Mouse (Mus musculus): ENCODE data around the gene Phc2.

Gene Phc2

GRCm38 (mm10) chr4:128742379-128742970 lies 88.0 kb downstream of the Phc2 start:
- no peak for DNase-seq (ENCODE audit: low spot score)

GRCm38 (mm10) chr4:128743031-128743626 lies 88.6 kb downstream of the Phc2 start:
- DNase-seq (ENCODE audit: low spot score), result no peak

DNA sequence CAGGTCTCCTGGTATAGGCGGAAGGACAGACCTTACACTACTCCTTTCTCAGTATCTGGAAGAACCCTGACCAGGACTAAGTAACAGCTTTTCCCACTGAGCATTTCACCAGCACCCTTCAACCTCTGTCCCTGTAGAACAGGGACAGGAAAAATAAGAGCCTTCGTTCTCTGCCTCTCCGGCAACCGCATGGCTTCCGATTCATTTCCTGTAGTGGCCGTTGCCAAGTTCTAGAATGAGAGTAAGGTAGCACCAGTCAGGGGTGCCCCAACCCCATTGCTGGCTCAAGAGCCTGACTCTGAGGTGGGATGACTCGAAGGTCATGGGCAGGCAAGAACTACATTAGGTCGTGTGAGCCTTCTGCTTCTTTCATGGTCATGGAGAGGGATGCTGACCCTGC lies 90.7 kb downstream of the Phc2 start:
- DNase-seq (ENCODE audit: low spot score), result no peak

DNA sequence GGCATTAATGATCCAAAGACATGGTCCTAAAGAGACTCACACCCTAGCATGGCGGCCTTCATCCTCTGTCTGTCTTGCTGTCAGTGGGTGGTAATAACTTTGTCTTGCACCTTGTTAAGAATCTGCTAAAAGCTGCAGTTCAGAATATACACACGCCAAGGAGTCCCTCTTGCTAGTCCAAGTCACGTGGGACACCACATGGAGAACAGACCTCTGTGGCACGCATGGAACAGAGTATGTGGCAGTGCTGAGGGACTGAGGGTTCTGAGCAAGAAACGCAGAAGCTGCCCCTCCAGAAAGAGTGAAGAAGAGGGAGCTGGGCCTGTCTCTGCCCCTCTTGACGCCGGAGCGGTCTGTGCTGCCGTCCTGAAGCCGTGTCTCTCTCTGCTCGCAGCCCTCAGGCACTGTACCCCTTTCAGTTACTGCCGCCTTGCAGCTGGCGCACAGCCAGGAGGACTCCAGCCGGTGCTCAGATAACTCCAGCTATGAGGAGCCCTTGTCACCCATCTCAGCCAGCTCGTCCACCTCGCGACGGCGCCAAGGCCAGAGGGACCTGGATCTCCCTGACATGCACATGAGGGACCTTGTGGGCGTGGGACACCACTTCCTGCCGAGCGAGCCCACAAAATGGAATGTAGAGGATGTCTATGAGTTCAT lies 93.2 kb downstream of the Phc2 start:
- DNase-seq (ENCODE audit: low spot score), result no peak

- no peak for DNase-seq (ENCODE audit: low spot score)
These were observed 93.8 kb downstream of the Phc2 start for GRCm38 (mm10) chr4:128748309-128748708.

DNA sequence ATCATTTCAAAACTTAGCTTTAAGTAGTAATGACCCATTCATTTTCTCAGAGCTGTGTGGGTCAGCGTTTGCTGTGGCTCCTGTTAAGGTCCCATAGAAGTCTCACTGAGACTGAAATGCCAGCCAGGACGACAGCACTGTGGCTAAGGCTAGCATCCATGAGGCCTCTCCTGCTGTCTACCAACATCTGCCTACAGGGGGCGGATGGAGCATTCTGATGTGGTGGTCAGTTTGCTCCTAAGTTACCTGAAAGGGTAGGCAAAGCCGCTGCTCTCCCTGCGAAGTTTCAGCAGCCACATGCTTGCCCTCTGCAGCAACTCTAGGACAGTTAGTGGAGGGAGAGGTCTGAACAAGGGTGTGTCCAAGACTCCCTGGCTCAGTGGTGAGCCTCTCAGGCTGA lies 96.5 kb downstream of the Phc2 start:
- DNase-seq (ENCODE audit: low spot score), result no peak

- DNase-seq (ENCODE audit: low spot score), result no peak
These were observed 97.7 kb downstream of the Phc2 start for GRCm38 (mm10) chr4:128752031-128752757.

- DNase-seq (ENCODE audit: low spot score), result no peak
These were observed 99.1 kb downstream of the Phc2 start for GRCm38 (mm10) chr4:128753571-128753970.

- DNase-seq (ENCODE audit: low spot score), result no peak
These were observed 100.6 kb downstream of the Phc2 start, which contains the start of gene A3galt2 for GRCm38 (mm10) chr4:128755064-128755463. Gene A3galt2, plus strand, starts transcription at chr4:128755364.

DNA sequence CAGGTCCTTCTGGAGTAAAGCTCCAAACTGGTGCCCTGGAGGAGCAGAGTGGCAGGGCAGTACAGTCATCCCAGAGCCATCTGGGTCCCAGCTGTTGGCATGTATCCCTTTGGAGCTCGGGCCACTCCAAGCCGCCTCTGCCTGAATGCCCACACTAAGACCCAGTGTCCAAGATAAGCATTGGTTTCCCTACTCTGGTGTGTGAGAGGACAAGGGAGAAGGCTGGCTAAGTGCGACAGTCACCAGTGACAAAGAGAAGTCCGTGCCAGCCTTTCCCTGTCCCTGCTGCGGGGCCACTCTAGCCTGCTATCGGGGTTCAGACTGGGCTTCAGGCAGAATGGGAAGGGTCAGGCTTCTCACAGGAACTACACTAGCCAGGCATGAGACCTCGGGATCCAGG lies 101.4 kb downstream of the Phc2 start:
- DNase-seq (ENCODE audit: low spot score), result no peak

DNA sequence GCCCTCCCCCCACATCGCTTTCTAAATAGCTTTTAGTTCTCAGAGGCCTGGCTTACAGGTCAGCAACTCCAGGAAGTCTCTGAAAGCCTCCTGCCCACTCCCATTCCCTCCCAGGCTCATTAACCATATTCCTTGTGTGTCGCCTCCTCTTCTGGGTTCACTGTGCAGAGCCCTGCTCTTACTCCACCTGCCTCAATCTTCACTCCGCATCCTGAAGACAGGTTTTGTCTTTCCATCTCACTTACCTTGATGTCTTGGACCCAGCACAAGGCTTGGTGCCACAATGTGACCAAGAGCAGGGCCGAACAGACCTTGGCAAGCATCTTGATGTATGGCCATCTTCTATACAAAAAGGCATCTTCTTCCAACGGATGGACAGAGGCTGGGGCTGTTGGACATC lies 104.7 kb downstream of the Phc2 start:
- DNase-seq (ENCODE audit: low spot score), result no peak

DNA sequence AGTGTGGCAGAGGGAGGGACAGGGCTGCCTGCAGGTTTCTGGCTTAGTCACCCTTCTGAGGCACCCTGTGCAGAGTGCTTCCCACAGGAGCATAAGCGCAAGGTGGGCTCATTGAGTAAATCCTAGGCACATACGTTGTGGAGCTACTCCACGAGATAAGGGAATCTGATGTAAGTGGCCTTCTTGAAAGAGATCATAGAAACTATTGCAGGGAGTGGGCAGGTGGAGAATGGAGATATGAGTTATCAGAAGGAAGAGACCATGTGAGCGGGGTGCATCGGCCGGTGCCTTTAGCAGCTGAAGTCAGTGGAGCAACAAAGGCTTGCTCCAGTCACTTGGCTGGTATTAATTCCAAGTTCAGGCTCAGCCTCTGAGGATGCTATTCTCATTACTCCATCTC lies 105.5 kb downstream of the Phc2 start:
- no peak for DNase-seq (ENCODE audit: low spot score)

GRCm38 (mm10) chr4:128766929-128767328 lies 112.4 kb downstream of the Phc2 start:
- peak; percentile 56 for DNase-seq (ENCODE audit: low spot score)

GRCm38 (mm10) chr4:128768120-128768519 lies 113.6 kb downstream of the Phc2 start:
- peak; percentile 35 for DNase-seq (ENCODE audit: low spot score)

GRCm38 (mm10) chr4:128769569-128770355 lies 115.3 kb downstream of the Phc2 start:
- no peak for DNase-seq (ENCODE audit: low spot score)

DNA sequence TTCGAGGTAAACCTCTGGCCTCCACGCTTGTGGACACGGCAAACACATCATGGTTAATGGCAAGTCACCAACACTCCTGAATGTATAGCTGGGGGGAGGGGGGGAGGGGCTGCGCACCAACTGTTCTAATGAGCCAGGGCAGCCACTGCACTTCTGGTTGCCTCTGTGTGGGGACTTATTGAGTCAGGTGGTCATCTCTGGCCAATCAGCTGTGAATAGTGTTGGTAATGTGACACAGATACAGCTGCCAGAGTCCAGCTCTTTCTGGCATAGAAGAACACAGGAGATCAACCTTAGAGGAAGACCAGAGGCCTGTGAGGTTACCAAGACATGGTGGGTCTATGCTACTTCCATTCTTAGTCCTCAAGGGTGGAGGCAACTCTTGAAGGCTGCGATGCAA lies 116.2 kb downstream of the Phc2 start:
- DNase-seq (ENCODE audit: low spot score), result no peak

- DNase-seq (ENCODE audit: low spot score), result no peak
These were observed 119.3 kb downstream of the Phc2 start for GRCm38 (mm10) chr4:128773820-128774219.

DNA sequence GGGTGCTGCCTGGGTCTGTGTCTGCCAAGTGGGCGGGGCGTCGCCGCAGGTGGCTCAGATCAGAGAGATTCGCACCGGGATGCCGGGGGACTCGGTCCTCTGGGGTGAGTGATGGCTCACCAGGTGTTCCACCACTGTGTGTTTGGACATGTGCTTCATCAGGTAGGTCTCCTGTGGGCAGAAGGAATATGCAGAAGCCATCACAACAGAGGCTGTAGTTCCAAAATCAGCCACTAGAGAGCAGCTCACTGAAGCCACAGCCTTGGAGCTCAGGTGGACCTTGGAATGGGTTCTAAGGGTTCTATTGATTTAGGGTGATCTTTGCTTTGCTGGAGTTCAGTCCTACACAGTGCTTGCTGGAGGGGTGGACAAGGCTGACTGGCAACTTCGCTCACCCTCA lies 120.0 kb downstream of the Phc2 start:
- peak; percentile 50 for DNase-seq (ENCODE audit: low spot score)

DNA sequence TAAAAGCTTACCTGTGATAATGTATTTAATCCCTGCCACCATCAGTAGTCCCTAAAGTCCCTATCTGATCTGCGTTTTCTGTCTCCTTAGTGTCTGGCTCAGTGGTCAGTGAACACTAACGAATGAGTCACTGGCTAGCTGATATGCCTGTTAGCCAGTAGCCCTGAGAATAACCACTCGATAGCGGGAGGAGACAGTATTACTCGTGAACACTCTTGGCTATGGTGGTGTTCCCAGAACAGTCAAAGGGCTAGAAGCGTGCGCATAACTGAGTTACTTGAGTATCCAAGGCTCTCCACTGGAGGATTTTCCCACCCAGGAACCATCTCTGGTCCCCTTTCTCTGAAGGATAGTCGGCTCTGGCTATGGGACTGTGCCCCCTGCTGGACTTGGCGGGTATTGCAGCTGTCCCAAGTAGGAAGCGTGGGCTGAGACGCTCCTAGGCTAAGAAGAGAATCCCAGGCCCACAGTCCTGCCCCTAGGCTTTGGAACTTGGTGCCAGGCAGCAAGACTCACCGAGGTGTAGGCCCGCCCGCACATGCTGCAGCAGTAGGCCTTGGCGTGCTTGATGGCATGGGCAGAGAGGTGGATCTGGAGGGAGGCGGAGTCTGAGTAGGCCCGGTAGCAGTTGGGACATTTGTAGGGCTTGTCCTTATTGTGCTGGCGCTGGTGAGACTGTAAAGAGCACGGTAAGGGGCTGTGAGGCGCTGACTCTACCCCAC lies 122.2 kb downstream of the Phc2 start:
- peak; percentile 81 for DNase-seq (ENCODE audit: low spot score)

- no peak for DNase-seq (ENCODE audit: low spot score)
These were observed 123.1 kb downstream of the Phc2 start for GRCm38 (mm10) chr4:128777593-128777992.

- no peak for DNase-seq (ENCODE audit: low spot score)
These were observed 127.5 kb downstream of the Phc2 start for GRCm38 (mm10) chr4:128782037-128782436.
